Mouse (Mus musculus) limb, embryonic 12.5 days (tissue): ENCODE measurements around the gene ccdc198. TPM values are rescaled to one million over a fixed set of nuclear protein-coding genes. Genes with fewer than 3 reads are reported as not detected.

Source experiments
- ATAC-seq: fragments of 200-750 bp; cut with Nextera tagmentation; 2 replicates; pipeline ENCODE4 v1.8.0; 2017; ENCODE audit warnings: low read depth, moderate TSS enrichment; ENCODE audit not compliant: insufficient number of reproducible peaks, insufficient read depth, low FRiP score, low TSS enrichment
- H3K27ac ChIP-seq: fragments of 300-500 bp; sonication (generic); 2 replicates; pipeline ENCODE4 v1.5.1; 2016; ENCODE audit warnings: mild to moderate bottlenecking, moderate library complexity
- H3K27me3 ChIP-seq: fragments of 300-500 bp; sonication (generic); 2 replicates; pipeline ENCODE4 v1.6.1; 2016; ENCODE audit warnings: mild to moderate bottlenecking, moderate library complexity
- H3K36me3 ChIP-seq: fragments of 300-500 bp; sonication (generic); 2 replicates; pipeline ENCODE4 v1.6.1; 2016; ENCODE audit warnings: mild to moderate bottlenecking, moderate library complexity
- H3K4me1 ChIP-seq: fragments of 300-500 bp; sonication (generic); replicated peaks from 2 replicates; pipeline ENCODE4 v1.6.1; 2016
- H3K4me2 ChIP-seq: fragments of 300-500 bp; sonication (generic); 2 replicates; pipeline ENCODE4 v1.6.1; 2016; ENCODE audit warnings: mild to moderate bottlenecking, moderate library complexity
- H3K4me3 ChIP-seq: fragments of 300-500 bp; sonication (generic); replicated peaks from 2 replicates; pipeline ENCODE4 v1.5.1; 2016; ENCODE audit warnings: mild to moderate bottlenecking
- H3K9ac ChIP-seq: fragments of 300-500 bp; sonication (generic); replicated peaks from 2 replicates; pipeline ENCODE4 v1.6.1; 2016; ENCODE audit warnings: mild to moderate bottlenecking, moderate library complexity
- H3K9me3 ChIP-seq: fragments of 300-500 bp; sonication (generic); 2 replicates; pipeline ENCODE4 v1.6.1; 2016; ENCODE audit warnings: mild to moderate bottlenecking, moderate library complexity
- WGBS: fragments of 180-500 bp; shearing (Covaris S2); methylation state at CpG from one replicate; pipeline ENCODE4 v1.1.7; 2016; 5-methylcytosine and 5-hydroxymethylcytosine counted together
- polyA plus RNA-seq: library from polyadenylated mRNA; unstranded; fragments of >200 nt; fragmentation: Nextera tagmentation; extraction: Ambion mirVana; gene quantifications from 2 replicates; pipeline ENCODE4 v1.2.1, GENCODE M21; 2016

Gene ccdc198
- polyA plus RNA-seq, 1 experiment from 2014 or later = 0.05 TPM

GRCm38 (mm10) chr14:49186270-49186669, 59.0 kb downstream of the ccdc198 start:
- peaks cover 69% of the 10 kb centered on the region for H3K36me3 ChIP-seq
- no peak for ATAC-seq

GRCm38 (mm10) chr14:49179736-49180135, 65.5 kb downstream of the ccdc198 start:
- H3K36me3 ChIP-seq = peaks cover 44% of the 10 kb centered on the region
- 87% methylated on average over 3 of the region's 3 CpGs for WGBS

More at GRCm38 (mm10) chr14:49186270-49186669, 59.0 kb downstream of the ccdc198 start:
- H3K4me3 ChIP-seq = no peak overlapping the region
- H3K4me2 ChIP-seq = no peak overlapping the region
- no peaks in the 10 kb centered on the region for H3K9me3 ChIP-seq
- no peak overlapping the region for H3K27ac ChIP-seq
- H3K4me1 ChIP-seq = no peaks in the 10 kb centered on the region
- H3K9ac ChIP-seq = no peak overlapping the region
- H3K27me3 ChIP-seq = no peaks in the 10 kb centered on the region
- WGBS = 97% methylated on average over 2 of the region's 2 CpGs

DNA sequence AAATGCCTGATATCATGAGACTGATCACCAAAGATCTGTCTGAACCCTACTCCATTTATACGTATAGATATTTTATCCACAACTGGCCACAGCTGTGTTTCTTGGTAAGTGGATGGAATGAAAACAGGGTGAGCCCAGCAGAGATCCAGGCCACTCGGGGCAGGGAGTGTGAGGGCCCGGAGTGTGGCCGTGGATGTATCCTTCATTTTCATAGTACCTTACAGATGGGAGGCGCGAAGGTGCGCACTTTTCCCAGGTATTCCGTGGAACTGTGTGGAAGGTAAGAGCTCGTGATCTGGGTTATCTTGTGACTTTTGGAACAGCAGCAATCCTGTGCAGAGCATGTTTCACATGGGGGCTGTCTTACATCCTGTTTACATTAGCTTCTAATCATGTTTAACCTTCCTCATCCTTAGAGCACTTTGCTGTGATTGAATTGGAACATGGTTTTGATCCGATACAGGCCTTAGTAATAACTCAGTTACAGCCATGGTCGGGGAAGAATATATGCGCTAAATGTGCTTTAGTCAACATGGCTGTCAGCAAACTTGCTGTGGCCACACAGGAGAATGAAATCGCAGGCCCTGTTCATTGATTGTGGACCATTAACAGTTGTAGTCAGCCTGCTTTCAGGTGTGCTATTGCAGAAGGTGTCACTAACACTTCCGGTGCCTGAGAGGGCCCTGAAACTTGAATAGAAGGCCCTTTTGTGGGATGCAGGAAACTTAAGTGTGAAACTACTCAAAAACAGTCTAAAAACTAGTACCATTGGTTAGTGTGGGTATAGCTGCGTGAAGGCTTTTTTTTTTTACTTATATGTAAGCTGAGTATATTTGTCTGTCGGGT, 71.8 kb downstream of the ccdc198 start:
- no peaks in the 10 kb centered on the region for H3K27me3 ChIP-seq
- H3K4me2 ChIP-seq = peak overlapping the region; percentile 90
- no peak for ATAC-seq
- H3K4me1 ChIP-seq = peaks cover 20% of the 10 kb centered on the region
- peak overlapping the region; percentile 99 for H3K4me3 ChIP-seq
- H3K9ac ChIP-seq = peak overlapping the region; percentile 97
- no peak overlapping the region for H3K27ac ChIP-seq
- 54% methylated on average over 16 of the region's 16 CpGs for WGBS
- peaks cover 6% of the 10 kb centered on the region; the same call in 1 of the 2 replicates for H3K36me3 ChIP-seq
- H3K9me3 ChIP-seq = no peaks in the 10 kb centered on the region

More at GRCm38 (mm10) chr14:49179736-49180135, 65.5 kb downstream of the ccdc198 start:
- no peak overlapping the region for H3K27ac ChIP-seq
- no peaks in the 10 kb centered on the region for H3K9me3 ChIP-seq
- H3K4me1 ChIP-seq = peaks cover 3% of the 10 kb centered on the region
- H3K4me2 ChIP-seq = no peak overlapping the region
- H3K4me3 ChIP-seq = no peak overlapping the region
- no peak for ATAC-seq
- H3K9ac ChIP-seq = no peak overlapping the region
- no peaks in the 10 kb centered on the region for H3K27me3 ChIP-seq

GRCm38 (mm10) chr14:49172582-49172988, 72.7 kb downstream of the ccdc198 start:
- ATAC-seq = peak; percentile 73; the same call in 1 of the 2 replicates

DNA sequence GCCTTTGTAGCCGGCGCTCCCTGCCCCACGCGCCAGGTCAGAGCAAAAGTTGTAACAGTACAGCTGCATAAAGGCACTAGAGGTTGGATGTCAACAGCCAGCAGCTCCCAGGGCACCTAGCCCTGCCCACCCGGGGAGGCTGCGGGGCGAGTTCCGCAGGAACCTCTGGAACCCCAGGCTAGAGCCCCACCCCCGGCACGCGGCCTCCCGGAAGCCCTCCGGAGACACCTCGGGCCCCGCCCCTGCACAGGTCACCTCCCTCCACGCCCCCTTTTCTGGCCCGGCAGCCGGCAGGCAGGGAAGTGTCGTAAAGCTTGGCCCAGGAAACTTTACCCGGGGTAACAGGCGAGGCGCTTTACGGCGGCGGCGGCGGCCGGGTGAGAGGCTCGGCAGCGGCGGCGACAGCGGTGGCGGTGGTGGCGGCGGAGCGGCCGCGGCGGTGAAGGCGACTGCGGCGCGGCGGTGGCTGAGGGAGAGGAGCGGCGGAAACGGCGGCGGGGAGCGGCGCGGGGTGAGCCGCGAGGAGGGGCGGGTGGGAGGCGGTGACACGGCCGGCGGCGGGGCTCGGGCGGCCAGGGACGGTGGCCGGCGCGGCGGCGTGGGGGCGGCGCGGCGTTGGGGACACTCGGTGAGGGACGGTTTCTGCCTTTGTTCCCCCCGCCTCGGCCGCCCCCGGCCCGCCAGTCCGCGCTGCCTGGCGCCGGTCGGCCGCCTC, 73.2 kb downstream of the ccdc198 start, which contains the start of gene Naa30:
Gene Naa30 (plus strand): TSS at position 360 of the 715 bp plus-strand sequence.
- Histone ChIP-seq H3K9me3 (no peaks in the 10 kb centered on the region), H3K4me2 (peak within 1 kb of the TSS; percentile 90), H3K36me3 (no peaks in the 10 kb centered on the region), H3K27me3 (no peaks in the 10 kb centered on the region), H3K4me3 (peak within 1 kb of the TSS; percentile 99), H3K9ac (peak within 1 kb of the TSS; percentile 97), H3K4me1 (peaks cover 20% of the 10 kb centered on the region), H3K27ac (peak within 1 kb of the TSS; percentile 81)
- ATAC-seq = peak; percentile 95
- under 1% methylated on average over 64 of the region's 86 CpGs for WGBS

More at GRCm38 (mm10) chr14:49172582-49172988, 72.7 kb downstream of the ccdc198 start:
- Histone ChIP-seq H3K27me3 (no peaks in the 10 kb centered on the region), H3K36me3 (no peaks in the 10 kb centered on the region), H3K4me2 (peak overlapping the region; percentile 90), H3K9ac (peak overlapping the region; percentile 97), H3K27ac (peak overlapping the region; percentile 81), H3K4me3 (peak overlapping the region; percentile 99), H3K4me1 (peaks cover 20% of the 10 kb centered on the region), H3K9me3 (no peaks in the 10 kb centered on the region)
- under 1% methylated on average over 44 of the region's 46 CpGs for WGBS

- Histone ChIP-seq H3K9ac (peak overlapping the region; percentile 97), H3K9me3 (no peaks in the 10 kb centered on the region), H3K27ac (peak overlapping the region; percentile 81; the same call in 1 of the 2 replicates), H3K4me3 (peak overlapping the region; percentile 99), H3K27me3 (no peaks in the 10 kb centered on the region), H3K4me2 (peak overlapping the region; percentile 90), H3K4me1 (peaks cover 20% of the 10 kb centered on the region), H3K36me3 (no peaks in the 10 kb centered on the region)
- 25% methylated on average over 8 of the region's 8 CpGs for WGBS
- ATAC-seq = no peak; the same call in 1 of the 2 replicates
These were observed 74.0 kb downstream of the ccdc198 start for GRCm38 (mm10) chr14:49171286-49171685.

Other genes starting within 250 kb of the ccdc198 start
- gene Ap5m1, start 179.4 kb downstream of the ccdc198 start, polyA plus RNA-seq = 26.4 and 26.7 TPM in 2 replicates
- gene Exoc5, start 178.8 kb downstream of the ccdc198 start, polyA plus RNA-seq = 64.0 and 66.4 TPM in 2 replicates
- 17.9 and 19.1 TPM in 2 replicates for gene Naa30, start 73.2 kb downstream of the ccdc198 start, polyA plus RNA-seq